Mouse (Mus musculus): ENCODE measurements at regions not wholly inside any gene's neighbourhood (a gene's known extent, or its start where the extent isn't known, plus 50 kb on each side); places are given as distances from the start of the nearest gene placed in this dataset.

DNA sequence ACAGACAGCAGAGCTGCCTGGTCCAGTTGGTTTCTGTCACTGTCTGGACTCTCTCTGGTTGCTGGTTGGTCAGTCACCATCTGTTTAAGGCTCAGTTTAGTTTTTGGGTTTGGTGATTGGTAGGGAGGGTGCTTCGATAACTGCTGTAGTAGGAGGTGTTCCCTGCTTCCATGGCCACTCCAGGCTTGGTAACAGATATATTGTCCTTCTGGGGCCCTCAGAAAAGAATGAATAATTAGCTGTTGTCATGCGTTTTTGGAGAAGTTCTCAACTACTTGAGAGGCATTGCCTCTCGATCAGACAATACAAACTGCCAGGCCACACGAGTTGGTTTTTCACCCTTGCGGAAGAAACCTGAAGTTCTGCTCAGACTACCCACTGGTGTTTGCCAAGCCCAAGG is 451.7 kb downstream of the Sox2 start:
- Histone ChIP-seq H3K36me3 (ENCODE audit: control insufficient read depth, insufficient read depth, low read length) (no peaks in the 10 kb centered on the region), H3K27ac (replicated peaks; ENCODE audit: low read depth, low read length) (no peak overlapping the region), H3K4me2 (replicated peaks; ENCODE audit: low read depth, low read length, severe bottlenecking) (no peak overlapping the region), H3K27me3 (ENCODE audit: control insufficient read depth, insufficient read depth, low read length) (0 out of 2 replicates have a peak, but pooled peaks cover 4% of the 10 kb centered on the region), H3K9ac (ENCODE audit: low read depth, low read length, severe bottlenecking) (no peak overlapping the region), H3K9me3 (ENCODE audit: control insufficient read depth, low read length) (no peaks in the 10 kb centered on the region), H3K4me1 (ENCODE audit: control insufficient read depth, insufficient read depth, low read length) (no peaks in the 10 kb centered on the region), H3K4me3 (replicated peaks; ENCODE audit: low read length) (no peak overlapping the region)
- no peak for TF ChIP-seq POLR2A (IDR thresholded peaks at IDR 0.05; ENCODE audit: borderline replicate concordance, extremely low read depth, insufficient read depth, insufficient read length)
- WGBS: 75% methylated on average over 5 of the region's 5 CpGs
- DNase-seq (ENCODE audit: low spot score) (no peak), ATAC-seq (ENCODE audit: low FRiP score, low read depth) (no peak)

GRCm38 (mm10) chr3:35102715-35103591 is 452.7 kb downstream of the Sox2 start:
- Histone ChIP-seq H3K4me1 (ENCODE audit: control insufficient read depth, insufficient read depth, low read length) (no peaks in the 10 kb centered on the region), H3K27ac (replicated peaks; ENCODE audit: low read depth, low read length) (no peak overlapping the region), H3K36me3 (ENCODE audit: control insufficient read depth, insufficient read depth, low read length) (no peaks in the 10 kb centered on the region), H3K27me3 (ENCODE audit: control insufficient read depth, insufficient read depth, low read length) (0 out of 2 replicates have a peak, but pooled peaks cover 4% of the 10 kb centered on the region), H3K4me3 (replicated peaks; ENCODE audit: low read length) (no peak overlapping the region), H3K9ac (ENCODE audit: low read depth, low read length, severe bottlenecking) (no peak overlapping the region), H3K4me2 (replicated peaks; ENCODE audit: low read depth, low read length, severe bottlenecking) (no peak overlapping the region), H3K9me3 (ENCODE audit: control insufficient read depth, low read length) (no peaks in the 10 kb centered on the region)
- ATAC-seq (ENCODE audit: low FRiP score, low read depth): peak; percentile 75
- WGBS: 51% methylated on average over 13 of the region's 13 CpGs
- peak; percentile 60 for DNase-seq (ENCODE audit: low spot score)
- TF ChIP-seq POLR2A (IDR thresholded peaks at IDR 0.05; ENCODE audit: borderline replicate concordance, extremely low read depth, insufficient read depth, insufficient read length): no peak

GRCm38 (mm10) chr3:35104884-35105283 is 454.7 kb downstream of the Sox2 start:
- no peak for ATAC-seq (ENCODE audit: low FRiP score, low read depth)
- H3K27ac ChIP-seq (replicated peaks; ENCODE audit: low read depth, low read length): no peak overlapping the region
- DNase-seq (ENCODE audit: low spot score): no peak
- H3K9ac ChIP-seq (ENCODE audit: low read depth, low read length, severe bottlenecking): no peak overlapping the region
- no peaks in the 10 kb centered on the region for H3K36me3 ChIP-seq (ENCODE audit: control insufficient read depth, insufficient read depth, low read length)
- no peaks in the 10 kb centered on the region for H3K4me1 ChIP-seq (ENCODE audit: control insufficient read depth, insufficient read depth, low read length)
- no peak overlapping the region for H3K4me2 ChIP-seq (replicated peaks; ENCODE audit: low read depth, low read length, severe bottlenecking)
- 0 out of 2 replicates have a peak, but pooled peaks cover 4% of the 10 kb centered on the region for H3K27me3 ChIP-seq (ENCODE audit: control insufficient read depth, insufficient read depth, low read length)
- 64% methylated on average over 11 of the region's 11 CpGs for WGBS
- no peaks in the 10 kb centered on the region for H3K9me3 ChIP-seq (ENCODE audit: control insufficient read depth, low read length)
- TF ChIP-seq POLR2A (IDR thresholded peaks at IDR 0.05; ENCODE audit: borderline replicate concordance, extremely low read depth, insufficient read depth, insufficient read length): no peak
- no peak overlapping the region for H3K4me3 ChIP-seq (replicated peaks; ENCODE audit: low read length)

DNA sequence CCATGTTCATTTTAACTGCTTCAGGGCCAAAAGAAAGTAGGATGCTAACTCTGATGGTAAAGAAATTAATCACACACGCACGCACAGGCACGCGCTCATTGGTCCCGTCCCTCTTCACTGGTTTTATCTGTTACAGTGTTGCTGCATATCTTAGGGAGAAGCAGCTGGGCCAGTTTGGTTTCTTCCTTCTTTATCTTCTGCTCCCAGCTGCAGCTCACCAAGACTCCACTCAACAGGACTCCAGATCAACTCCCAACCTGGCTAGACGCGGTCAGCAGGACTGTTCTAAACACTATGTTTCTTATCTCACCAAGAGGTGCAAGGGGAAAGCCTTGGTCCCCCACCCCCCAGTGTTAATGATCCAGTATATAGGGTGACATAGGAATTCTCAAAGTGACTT is 455.9 kb downstream of the Sox2 start:
- WGBS: 81% methylated on average over 7 of the region's 7 CpGs
- no peak for TF ChIP-seq POLR2A (IDR thresholded peaks at IDR 0.05; ENCODE audit: borderline replicate concordance, extremely low read depth, insufficient read depth, insufficient read length)
- no peaks in the 10 kb centered on the region for H3K36me3 ChIP-seq (ENCODE audit: control insufficient read depth, insufficient read depth, low read length)
- H3K4me1 ChIP-seq (ENCODE audit: control insufficient read depth, insufficient read depth, low read length): no peaks in the 10 kb centered on the region
- no peak overlapping the region for H3K4me3 ChIP-seq (replicated peaks; ENCODE audit: low read length)
- ATAC-seq (ENCODE audit: low FRiP score, low read depth): no peak
- no peak overlapping the region for H3K27ac ChIP-seq (replicated peaks; ENCODE audit: low read depth, low read length)
- H3K9ac ChIP-seq (ENCODE audit: low read depth, low read length, severe bottlenecking): no peak overlapping the region
- no peak overlapping the region for H3K4me2 ChIP-seq (replicated peaks; ENCODE audit: low read depth, low read length, severe bottlenecking)
- 0 out of 2 replicates have a peak, but pooled peaks cover 4% of the 10 kb centered on the region for H3K27me3 ChIP-seq (ENCODE audit: control insufficient read depth, insufficient read depth, low read length)
- no peak for DNase-seq (ENCODE audit: low spot score)
- H3K9me3 ChIP-seq (ENCODE audit: control insufficient read depth, low read length): no peaks in the 10 kb centered on the region

GRCm38 (mm10) chr3:35133477-35133876 is 483.3 kb downstream of the Sox2 start:
- 81% methylated on average over 3 of the region's 3 CpGs for WGBS
- H3K4me1 ChIP-seq (ENCODE audit: control insufficient read depth, insufficient read depth, low read length): no peaks in the 10 kb centered on the region
- H3K9me3 ChIP-seq (ENCODE audit: control insufficient read depth, low read length): no peaks in the 10 kb centered on the region
- DNase-seq (ENCODE audit: low spot score) (no peak), ATAC-seq (ENCODE audit: low FRiP score, low read depth) (no peak)
- no peaks in the 10 kb centered on the region for H3K27me3 ChIP-seq (ENCODE audit: control insufficient read depth, insufficient read depth, low read length)
- no peak overlapping the region for H3K27ac ChIP-seq (replicated peaks; ENCODE audit: low read depth, low read length)
- H3K4me2 ChIP-seq (replicated peaks; ENCODE audit: low read depth, low read length, severe bottlenecking): no peak overlapping the region
- H3K4me3 ChIP-seq (replicated peaks; ENCODE audit: low read length): no peak overlapping the region
- no peaks in the 10 kb centered on the region for H3K36me3 ChIP-seq (ENCODE audit: control insufficient read depth, insufficient read depth, low read length)
- H3K9ac ChIP-seq (ENCODE audit: low read depth, low read length, severe bottlenecking): no peak overlapping the region
- no peak for TF ChIP-seq POLR2A (IDR thresholded peaks at IDR 0.05; ENCODE audit: borderline replicate concordance, extremely low read depth, insufficient read depth, insufficient read length)

Measured in limb, embryonic 14.5 days (tissue).